In genomic region chr10:110455063-110455837, GRCm38 (mm10) we compare ENCODE assay signal across 7 mouse cellular contexts. TPM values are rescaled to one million over a fixed set of nuclear protein-coding genes. Genes with fewer than 3 reads are reported as not detected.
DNase-seq lines count a peak whose midpoint lies in the region; ATAC-seq and TF ChIP-seq lines count a peak whose summit lies in the region.

No protein-coding gene starts in this region.

- H3K4me1 ChIP-seq in ES-E14 (ENCODE audit: control insufficient read depth in 2 of 2, insufficient read depth in 2 of 2, low read length in 2 of 2, poor library complexity in 1 of 2) = no peaks in the 10 kb centered on the region
- H3K4me1 ChIP-seq in brown adipose tissue, adult 24 weeks (ENCODE audit: control insufficient read depth, insufficient read depth, insufficient read length, low read length) = no peaks in the 10 kb centered on the region
- peaks cover 11% of the 10 kb centered on the region for H3K4me1 ChIP-seq in forebrain, embryonic 12.5 days
- peaks cover 4% of the 10 kb centered on the region; the same call in 1 of the 2 replicates for H3K4me1 ChIP-seq in kidney, embryonic 16.5 days (ENCODE audit: insufficient read depth, low read length)
- H3K4me1 ChIP-seq in liver, embryonic 13.5 days (replicated peaks) = no peaks in the 10 kb centered on the region

- WGBS in forebrain, embryonic 12.5 days = under 1% methylated on average over 43 of the region's 45 CpGs
- under 1% methylated on average over 45 of the region's 45 CpGs for WGBS in kidney, embryonic 16.5 days
- 2% methylated on average over 44 of the region's 45 CpGs for WGBS in liver, embryonic 13.5 days (ENCODE audit: insufficient replicate concordance)

- peak overlapping the region; percentile 86 for H3K4me2 ChIP-seq in forebrain, embryonic 12.5 days
- peak overlapping the region; percentile 98 for H3K4me2 ChIP-seq in kidney, embryonic 16.5 days (replicated peaks; ENCODE audit: low read depth, low read length)
- H3K4me2 ChIP-seq in liver, embryonic 13.5 days = peak overlapping the region; percentile 65

- in situ Hi-C loops in ES-E14 (cut with MboI; ENCODE audit: low sequenced_read_pairs in 2 of 2, unreplicated experiment in 2 of 2) = no loop called here

- peak overlapping the region; percentile 75 to 92 for H3K4me3 ChIP-seq in ES-E14 (ENCODE audit: insufficient read depth in 1 of 2, low read depth in 1 of 2, low read length in 2 of 2, poor library complexity in 1 of 2, severe bottlenecking in 1 of 2)
- peak overlapping the region; percentile 69 for H3K4me3 ChIP-seq in brown adipose tissue, adult 24 weeks (ENCODE audit: insufficient read depth, low read depth, low read length)
- H3K4me3 ChIP-seq in forebrain, embryonic 12.5 days (replicated peaks) = peak overlapping the region; percentile 65
- H3K4me3 ChIP-seq in kidney, embryonic 16.5 days (ENCODE audit: low read length) = peak overlapping the region; percentile 67
- H3K4me3 ChIP-seq in liver, embryonic 13.5 days (replicated peaks) = peak overlapping the region; percentile 48

- peak; percentile 78 for ATAC-seq in forebrain, embryonic 12.5 days (ENCODE audit: low FRiP score)
- ATAC-seq in kidney, embryonic 16.5 days (ENCODE audit: low FRiP score, low TSS enrichment) = peak; percentile 44
- no peak; the same call in 1 of the 2 replicates for ATAC-seq in liver, embryonic 13.5 days (ENCODE audit: low read depth)

- H3K36me3 ChIP-seq in ES-E14 (ENCODE audit: control insufficient read depth, insufficient read depth, low read length, poor library complexity, severe bottlenecking) = no peaks in the 10 kb centered on the region
- no peaks in the 10 kb centered on the region for H3K36me3 ChIP-seq in forebrain, embryonic 12.5 days (replicated peaks)
- H3K36me3 ChIP-seq in kidney, embryonic 16.5 days (ENCODE audit: insufficient read depth, low read length) = no peaks in the 10 kb centered on the region
- H3K36me3 ChIP-seq in liver, embryonic 13.5 days = no peaks in the 10 kb centered on the region

- H3K9ac ChIP-seq in ES-E14 (ENCODE audit: insufficient read depth, low read depth, low read length, poor library complexity, severe bottlenecking) = peak overlapping the region; percentile 59
- H3K9ac ChIP-seq in forebrain, embryonic 12.5 days = peak overlapping the region; percentile 73
- H3K9ac ChIP-seq in kidney, embryonic 16.5 days (replicated peaks; ENCODE audit: low read length) = peak overlapping the region; percentile 74
- no peak overlapping the region for H3K9ac ChIP-seq in liver, embryonic 13.5 days

- DNase-seq in ES-E14 (ENCODE audit: low read depth, low spot score) = no peak
- no peak for DNase-seq in liver, embryonic 13.5 days
- peak; percentile 48 for DNase-seq in retina, postnatal 1 day
- DNase-seq in urinary bladder, postnatal 25 days (ENCODE audit: low spot score) = no peak

- H3K9me3 ChIP-seq in ES-E14 (ENCODE audit: control insufficient read depth, insufficient read depth, low read depth, low read length) = no peaks in the 10 kb centered on the region
- no peaks in the 10 kb centered on the region for H3K9me3 ChIP-seq in forebrain, embryonic 12.5 days
- no peaks in the 10 kb centered on the region for H3K9me3 ChIP-seq in kidney, embryonic 16.5 days (ENCODE audit: low read length)
- no peaks in the 10 kb centered on the region for H3K9me3 ChIP-seq in liver, embryonic 13.5 days (replicated peaks)

- peaks cover 15% of the 10 kb centered on the region for H3K27me3 ChIP-seq in forebrain, embryonic 12.5 days
- peaks cover 21% of the 10 kb centered on the region for H3K27me3 ChIP-seq in kidney, embryonic 16.5 days (ENCODE audit: insufficient read depth, low read length)
- H3K27me3 ChIP-seq in liver, embryonic 13.5 days = peaks cover 43% of the 10 kb centered on the region

- H3K27ac ChIP-seq in ES-E14 (ENCODE audit: insufficient read depth, low read depth, low read length, poor library complexity, severe bottlenecking) = no peak overlapping the region
- no peak overlapping the region for H3K27ac ChIP-seq in brown adipose tissue, adult 24 weeks (replicated peaks; ENCODE audit: low read depth, low read length)
- peak overlapping the region; percentile 78 for H3K27ac ChIP-seq in forebrain, embryonic 12.5 days
- H3K27ac ChIP-seq in kidney, embryonic 16.5 days (ENCODE audit: low read length) = no peak overlapping the region
- no peak overlapping the region for H3K27ac ChIP-seq in liver, embryonic 13.5 days

TF ChIP-seq in ES-E14, 5 proteins besides CTCF, POLR2A, EP300 and RAD21:
- TF ChIP-seq HCFC1 (IDR thresholded peaks at IDR 0.05; ENCODE audit: borderline replicate concordance, insufficient read depth, low read length) = peak; percentile 5; the same call in 1 of the 2 replicates
- TF ChIP-seq CHD2 (IDR thresholded peaks at IDR 0.05; ENCODE audit: low read depth, low read length) = no peak

RNA-seq across cellular contexts. Expression of gene Nav3, which starts 0.8 kb away (rescaled TPM):
- total RNA-seq in ES-E14 (2012; rRNA removed) = 0.53 and 1.4 TPM in 2 replicates
- polyA plus RNA-seq in brown adipose tissue, adult 24 weeks (2012; ENCODE audit: insufficient read depth, insufficient read length, missing spikeins) = 1.5 and 2.2 TPM in 2 replicates
- polyA plus RNA-seq in forebrain, embryonic 12.5 days (2016; fragmentation: Nextera tagmentation; extraction: Ambion mirVana) = 9.8 and 10.7 TPM in 2 replicates
- 3.7 and 4.7 TPM in 2 replicates for polyA plus RNA-seq in kidney, embryonic 16.5 days (2015; fragmentation: Nextera tagmentation; extraction: Ambion mirVana)
- polyA plus RNA-seq in liver, embryonic 13.5 days (2015; fragmentation: Nextera tagmentation; extraction: Ambion mirVana) = 0.28 and 0.41 TPM in 2 replicates
